Comparison of ENCODE assay signal across 9 mouse cellular contexts in genomic region chr10:81025639-81026275, GRCm38 (mm10). TPM values are rescaled to one million over a fixed set of nuclear protein-coding genes. Genes with fewer than 3 reads are reported as not detected.
DNase-seq lines count a peak whose midpoint lies in the region; ATAC-seq and TF ChIP-seq lines count a peak whose summit lies in the region.
"Had no signal": no experiment of that assay in that cellular context is flagged by ENCODE, and none has a peak within 500 bp of the region (broad histone marks: within the 10 kb centered on the region; RNA-seq: fewer than 3 reads in every experiment).

Diras1 (minus strand) TSS chr10:81025662.

- no peak for TF ChIP-seq CTCF in heart, postnatal 0 days (IDR thresholded peaks at IDR 0.05; ENCODE audit: low read depth)

- H3K9me3 ChIP-seq in heart, postnatal 0 days (replicated peaks; ENCODE audit: control insufficient read depth, low read length) = no peaks in the 10 kb centered on the region
- no peaks in the 10 kb centered on the region for H3K9me3 ChIP-seq in embryonic facial prominence, embryonic 10.5 days
- no peaks in the 10 kb centered on the region for H3K9me3 ChIP-seq in hindbrain, embryonic 16.5 days (ENCODE audit: control insufficient read depth, low read length)
- no peaks in the 10 kb centered on the region for H3K9me3 ChIP-seq in midbrain, embryonic 10.5 days (replicated peaks)

- no peak within 1 kb of the TSS for H3K9ac ChIP-seq in heart, postnatal 0 days (replicated peaks; ENCODE audit: low read depth, low read length)
- H3K9ac ChIP-seq in hindbrain, embryonic 16.5 days (ENCODE audit: low read depth, low read length) = peak within 1 kb of the TSS; percentile 94

- peaks cover 7% of the 10 kb centered on the region; the same call in 1 of the 2 replicates for H3K36me3 ChIP-seq in heart, postnatal 0 days (replicated peaks; ENCODE audit: control insufficient read depth, insufficient read depth, low read length)
- H3K36me3 ChIP-seq in embryonic facial prominence, embryonic 10.5 days (replicated peaks) = peaks cover 9% of the 10 kb centered on the region
- peaks cover 9% of the 10 kb centered on the region for H3K36me3 ChIP-seq in hindbrain, embryonic 16.5 days (ENCODE audit: control insufficient read depth, insufficient read depth, low read length)
- peaks cover 8% of the 10 kb centered on the region for H3K36me3 ChIP-seq in midbrain, embryonic 10.5 days

- TF ChIP-seq EP300 in heart, postnatal 0 days (IDR thresholded peaks at IDR 0.05; ENCODE audit: low read depth) = no peak

- no peak within 1 kb of the TSS for H3K4me3 ChIP-seq in heart, postnatal 0 days (ENCODE audit: low read depth, low read length)
- H3K4me3 ChIP-seq in embryonic facial prominence, embryonic 10.5 days = peak within 1 kb of the TSS; percentile 57
- peak within 1 kb of the TSS; percentile 60 for H3K4me3 ChIP-seq in hindbrain, embryonic 16.5 days (ENCODE audit: low read length)
- peak within 1 kb of the TSS; percentile 62 for H3K4me3 ChIP-seq in midbrain, embryonic 10.5 days

- H3K4me2 ChIP-seq in heart, postnatal 0 days (ENCODE audit: low read depth, low read length) = peak within 1 kb of the TSS; percentile 19; the same call in 1 of the 2 replicates
- H3K4me2 ChIP-seq in hindbrain, embryonic 16.5 days (ENCODE audit: low read length) = peak within 1 kb of the TSS; percentile 91

- ATAC-seq in heart, postnatal 0 days (ENCODE audit: insufficient read depth, low read depth) = no peak
- ATAC-seq in hindbrain, embryonic 16.5 days = peak; percentile 10; the same call in 1 of the 2 replicates
- no peak for ATAC-seq in erythroblast, adult 5-6 weeks (replicated peaks; ENCODE audit: low FRiP score, poor library complexity, severe bottlenecking)

- no peak within 1 kb of the TSS for H3K27ac ChIP-seq in heart, postnatal 0 days (ENCODE audit: low read depth)
- H3K27ac ChIP-seq in embryonic facial prominence, embryonic 10.5 days (replicated peaks) = peak within 1 kb of the TSS; percentile 32
- peak within 1 kb of the TSS; percentile 29 for H3K27ac ChIP-seq in hindbrain, embryonic 16.5 days (ENCODE audit: low read depth, low read length)
- H3K27ac ChIP-seq in midbrain, embryonic 10.5 days (replicated peaks) = peak within 1 kb of the TSS; percentile 76

- peaks cover 42% of the 10 kb centered on the region for H3K27me3 ChIP-seq in heart, postnatal 0 days (ENCODE audit: control insufficient read depth, insufficient read depth, low read length)
- H3K27me3 ChIP-seq in embryonic facial prominence, embryonic 10.5 days (replicated peaks; ENCODE audit: low read depth, poor library complexity, severe bottlenecking) = peaks cover 59% of the 10 kb centered on the region
- H3K27me3 ChIP-seq in hindbrain, embryonic 16.5 days (replicated peaks; ENCODE audit: control insufficient read depth, insufficient read depth, low read length) = peaks cover 2% of the 10 kb centered on the region
- H3K27me3 ChIP-seq in midbrain, embryonic 10.5 days (ENCODE audit: low read depth, poor library complexity, severe bottlenecking) = peaks cover 56% of the 10 kb centered on the region

- DNase-seq in heart, postnatal 0 days (ENCODE audit: low spot score) = no peak
- no peak for DNase-seq in heart, adult 11 months
- DNase-seq in embryonic facial prominence, embryonic 10.5 days (ENCODE audit: low spot score) = no peak
- DNase-seq in midbrain, embryonic 10.5 days (ENCODE audit: low spot score) = no peak
- DNase-seq in adrenal gland, adult 18-20 months (ENCODE audit: low spot score in 2 of 2) = no peak
- no peak for DNase-seq in adrenal gland, postnatal 14 days

- WGBS in heart, postnatal 0 days = 44% methylated on average over 12 of the region's 12 CpGs
- WGBS in embryonic facial prominence, embryonic 10.5 days = 54% methylated on average over 12 of the region's 12 CpGs
- WGBS in hindbrain, embryonic 16.5 days = 42% methylated on average over 12 of the region's 12 CpGs
- WGBS in midbrain, embryonic 10.5 days = 57% methylated on average over 12 of the region's 12 CpGs

- no peaks in the 10 kb centered on the region for H3K4me1 ChIP-seq in heart, postnatal 0 days (ENCODE audit: control insufficient read depth, insufficient read depth)
- peaks cover 16% of the 10 kb centered on the region for H3K4me1 ChIP-seq in embryonic facial prominence, embryonic 10.5 days
- peaks cover 13% of the 10 kb centered on the region for H3K4me1 ChIP-seq in hindbrain, embryonic 16.5 days (ENCODE audit: control insufficient read depth, insufficient read depth, low read depth, low read length)
- H3K4me1 ChIP-seq in midbrain, embryonic 10.5 days = peaks cover 27% of the 10 kb centered on the region

RNA-seq across cellular contexts. Expression of gene Diras1, which starts in this region (rescaled TPM):
- total RNA-seq in heart, postnatal 0 days (2014; rRNA removed; ENCODE audit: low replicate concordance) = not detected in 2 replicates
- not detected in 2 replicates for polyA plus RNA-seq in heart, postnatal 0 days (2015; fragmentation: Nextera tagmentation; extraction: Ambion mirVana)
- polyA plus RNA-seq in embryonic facial prominence, embryonic 10.5 days (2016; fragmentation: Nextera tagmentation; extraction: Ambion mirVana) = 1.4 and 1.9 TPM in 2 replicates
- polyA plus RNA-seq in hindbrain, embryonic 16.5 days (2015; fragmentation: Nextera tagmentation; extraction: Ambion mirVana) = 74.4 and 81.7 TPM in 2 replicates
- polyA plus RNA-seq in midbrain, embryonic 10.5 days (2016; fragmentation: Nextera tagmentation; extraction: Ambion mirVana) = 3.0 and 6.4 TPM in 2 replicates
- not detected in 2 replicates for total RNA-seq in erythroblast, adult 5-6 weeks (2015; ENCODE audit: low replicate concordance)
- not detected in 2 replicates for total RNA-seq in erythroblast, adult 5-6 weeks (2017; ENCODE audit: low replicate concordance)
- total RNA-seq in adrenal gland, adult 18-20 months (2021) = 1 to 10 TPM; 1.7 to 1.8 TPM
- 2.1 and 2.3 TPM in 2 replicates for total RNA-seq in adrenal gland, postnatal 14 days (2021)
- total RNA-seq: common myeloid progenitor, adult 5-6 weeks had no signal

Comparison
In these comparisons a context has a peak if more than half of its experiments do, and no peak if none do; other contexts are left out.
1. RNA of gene Diras1 (polyA plus RNA-seq): 74.4 to 81.7 TPM in hindbrain, embryonic 16.5 days; 3.0 to 6.4 TPM in midbrain, embryonic 10.5 days, 1.4 to 1.9 TPM in embryonic facial prominence, embryonic 10.5 days and not detected in heart, postnatal 0 days; every median in the first group is over 10 times any median in the second.